Mouse (Mus musculus) G1E (cell line): ENCODE results near the gene 1500015O10Rik.

Experiments used
- CTCF ChIP-seq: IDR thresholded peaks from 2 replicates; pipeline ENCODE4 v1.5.1; 2012; ENCODE audit warnings: low read depth, low read length, inconsistent platforms, mixed read lengths
- GATA1 ChIP-seq: IDR thresholded peaks from 2 replicates; pipeline ENCODE4 v1.6.1; 2012; ENCODE audit warnings: borderline replicate concordance, low read length, inconsistent platforms, mixed read lengths
- POLR2AphosphoS5 ChIP-seq: IDR thresholded peaks from 2 replicates; pipeline ENCODE4 v1.6.1; 2012; ENCODE audit warnings: low read depth, low read length, inconsistent platforms; ENCODE audit not compliant: insufficient replicate concordance
- TAL1 ChIP-seq: conservative IDR thresholded peaks from 2 replicates; pipeline ENCODE4 v1.6.1; 2012; ENCODE audit warnings: low read depth, low read length, inconsistent platforms, mixed read lengths

DNA sequence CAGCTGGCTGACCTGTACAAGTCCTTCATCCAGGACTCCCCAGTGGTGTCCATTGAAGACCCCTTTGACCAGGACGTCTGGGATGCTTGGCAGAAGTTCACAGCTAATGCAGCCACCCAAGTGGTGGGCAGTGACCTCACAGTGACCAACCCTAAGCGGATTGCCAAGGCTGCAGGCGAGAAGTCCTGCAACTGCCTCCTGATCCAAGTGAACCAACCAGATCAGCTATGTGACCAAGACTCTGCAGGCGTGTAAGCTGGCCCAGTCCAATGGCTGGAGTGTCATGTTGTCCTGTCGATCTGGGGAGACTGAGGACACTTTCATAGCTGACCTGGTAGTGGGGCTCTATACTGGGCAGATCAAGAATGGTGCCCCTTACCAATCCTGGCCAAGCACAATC lies 56.3 kb downstream of the 1500015O10Rik start:
- TF ChIP-seq CTCF (no peak), GATA1 (no peak), TAL1 (no peak), POLR2AphosphoS5 (no peak)
